Mouse (Mus musculus) lung, postnatal 0 days (tissue): Measurements from ENCODE around the gene Sf3b3.

Experiments used
- CTCF ChIP-seq: IDR thresholded peaks from 2 replicates; pipeline ENCODE4 v1.5.1; 2016; ENCODE audit warnings: antibody characterized with exemption, mild to moderate bottlenecking
- EP300 ChIP-seq: IDR thresholded peaks from 2 replicates; pipeline ENCODE4 v1.6.1; 2016; ENCODE audit warnings: antibody characterized with exemption, mild to moderate bottlenecking, control low read depth

GRCm38 (mm10) chr8:110764671-110765070 is 81.9 kb downstream of the Sf3b3 start:
- TF ChIP-seq CTCF (no peak), EP300 (no peak)
